Mouse (Mus musculus) adrenal gland, postnatal 14 days (tissue): Measurements from ENCODE around the gene Herc4. TPM values are rescaled to one million over a fixed set of nuclear protein-coding genes. Genes with fewer than 3 reads are reported as not detected.
A peak's percentile ranks its signal among the peaks of the same experiment; 100 is the strongest.

Experiments
- DNase-seq: peaks from one replicate; pipeline ENCODE4 v3.0.0; 2021; ENCODE audit warnings: mixed read lengths
- total RNA-seq: library from RNA; stranded (reverse); gene quantifications from 2 replicates; pipeline ENCODE4 v1.2.3, GENCODE M21; 2021

The Herc4 gene
- total RNA-seq, 1 experiment from 2014 or later, result 129 TPM

DNA sequence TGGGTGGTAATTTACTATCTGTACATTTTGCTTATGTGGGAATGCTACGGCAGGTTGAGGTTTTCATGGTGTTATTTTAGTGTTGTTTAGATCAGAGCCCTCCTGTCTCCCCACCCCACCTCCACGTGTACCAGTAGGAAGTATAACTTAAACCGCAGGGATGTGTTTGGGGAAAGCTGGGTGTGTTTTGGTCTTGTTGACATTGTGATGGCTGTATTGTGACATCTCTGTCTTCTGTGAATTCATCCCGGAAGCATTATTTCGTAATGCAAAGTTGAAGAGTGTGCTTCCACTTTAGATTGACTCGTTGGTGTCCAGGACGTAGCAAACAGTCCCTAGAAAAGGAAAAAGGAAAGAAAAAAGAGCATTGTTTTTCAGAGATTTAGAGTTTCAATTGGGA lies 3.8 kb downstream of the Herc4 start:
- DNase-seq, result no peak

- no peak for DNase-seq
Measured at GRCm38 (mm10) chr10:63248421-63248820, 4.8 kb downstream of the Herc4 start.

DNA sequence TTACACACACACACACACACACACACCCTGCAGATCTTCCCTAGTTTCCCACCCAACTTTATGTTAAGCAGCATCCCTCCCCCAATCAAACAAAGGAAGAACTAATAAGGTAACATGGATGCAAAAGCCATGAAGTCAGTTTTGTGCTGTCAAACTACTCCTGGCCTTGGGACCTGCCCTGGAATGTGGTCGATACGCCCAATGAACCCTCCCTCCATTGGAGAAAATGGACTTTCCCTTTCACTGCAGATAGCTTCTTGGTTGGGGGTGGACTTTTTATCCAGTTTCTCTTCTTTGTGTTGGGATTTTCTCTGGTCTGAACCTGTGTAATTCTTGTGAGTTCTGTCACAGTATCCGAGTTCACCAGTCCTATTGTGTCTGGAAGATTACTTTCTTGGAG lies 15.1 kb downstream of the Herc4 start:
- no peak for DNase-seq

- no peak for DNase-seq
Measured at GRCm38 (mm10) chr10:63259340-63259739, 15.7 kb downstream of the Herc4 start.

- peak; percentile 42 for DNase-seq
Measured at GRCm38 (mm10) chr10:63267941-63268340, 24.3 kb downstream of the Herc4 start.

DNA sequence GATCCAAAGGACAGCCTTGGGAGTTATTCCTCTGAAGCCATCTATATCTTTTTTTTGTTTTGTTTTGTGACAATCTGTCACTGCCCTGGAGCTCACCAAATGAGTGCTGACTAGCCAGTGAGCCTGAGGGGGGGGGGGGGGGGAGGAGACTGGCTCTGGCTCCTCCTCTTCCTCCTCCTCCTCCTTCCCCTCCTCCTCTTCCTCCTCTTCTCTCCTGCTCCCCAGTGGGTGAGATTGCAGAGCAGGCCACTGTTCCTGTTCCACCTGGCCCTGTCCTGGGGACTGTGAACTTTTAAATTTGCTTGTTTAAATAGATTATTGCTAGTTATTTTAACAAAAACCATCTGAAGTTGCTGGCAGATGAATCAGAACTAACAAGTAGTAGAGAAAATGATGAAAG lies 28.8 kb downstream of the Herc4 start:
- DNase-seq, result no peak

GRCm38 (mm10) chr10:63272868-63273267 lies 29.3 kb downstream of the Herc4 start:
- no peak for DNase-seq

GRCm38 (mm10) chr10:63277010-63277409 lies 33.4 kb downstream of the Herc4 start:
- DNase-seq, result no peak

DNA sequence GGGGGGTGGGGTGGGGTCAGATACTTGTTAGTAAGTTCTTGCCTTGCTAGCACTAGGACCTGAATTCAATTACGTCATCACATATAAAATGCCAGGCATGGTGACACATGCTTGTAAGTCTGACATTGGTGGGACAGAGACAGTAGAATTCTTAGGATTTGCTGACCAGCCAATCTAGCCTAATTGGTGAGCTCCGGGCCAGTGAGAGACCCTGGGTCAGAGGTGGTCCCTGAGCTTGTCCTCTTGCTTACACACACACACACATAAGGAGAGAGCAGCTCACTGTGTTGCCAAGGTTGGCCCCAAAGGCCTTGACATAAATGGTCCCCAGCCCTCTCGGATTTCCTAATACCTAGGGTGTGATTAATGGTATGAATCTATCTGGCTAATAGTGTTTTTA lies 36.2 kb downstream of the Herc4 start:
- DNase-seq, result peak; percentile 29

DNA sequence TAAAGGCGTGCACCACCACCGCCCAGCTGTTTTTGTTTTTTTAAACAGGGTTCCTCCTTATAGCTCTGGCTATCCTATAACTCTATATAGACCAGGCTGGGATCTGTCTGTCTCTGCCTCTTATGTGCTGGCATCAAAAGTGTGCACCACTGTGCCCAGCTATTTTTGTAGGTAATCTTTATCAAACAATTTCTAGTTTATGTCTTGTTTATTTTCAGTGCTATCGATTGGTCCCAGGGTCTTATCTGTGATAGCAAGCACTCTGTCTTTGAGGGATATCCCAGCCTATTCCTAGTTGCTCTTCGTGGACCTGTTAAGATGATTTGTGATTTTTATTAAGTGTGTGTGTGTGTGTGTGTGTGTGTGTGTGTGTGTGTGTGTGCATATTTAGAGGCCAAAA lies 38.8 kb downstream of the Herc4 start:
- DNase-seq, result no peak

DNA sequence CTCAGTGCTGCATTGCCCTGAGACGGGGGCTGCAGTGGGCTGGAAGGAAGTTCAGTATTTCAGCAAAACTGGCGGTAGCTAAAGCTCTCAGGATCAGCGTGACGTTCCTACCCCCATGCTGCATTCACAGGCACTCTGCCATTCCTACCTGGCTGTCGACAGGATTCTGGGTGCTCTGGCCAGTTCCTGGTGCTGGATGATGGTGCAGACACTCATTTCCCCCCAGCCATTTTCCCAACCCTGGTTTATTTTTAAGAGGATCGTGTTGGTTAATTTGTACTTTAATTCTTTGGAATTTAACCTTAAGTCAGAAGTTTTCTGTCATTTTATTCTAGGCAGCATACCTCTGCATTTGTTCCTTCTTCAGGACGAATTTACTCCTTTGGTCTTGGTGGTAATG lies 39.2 kb downstream of the Herc4 start:
- DNase-seq, result no peak

DNA sequence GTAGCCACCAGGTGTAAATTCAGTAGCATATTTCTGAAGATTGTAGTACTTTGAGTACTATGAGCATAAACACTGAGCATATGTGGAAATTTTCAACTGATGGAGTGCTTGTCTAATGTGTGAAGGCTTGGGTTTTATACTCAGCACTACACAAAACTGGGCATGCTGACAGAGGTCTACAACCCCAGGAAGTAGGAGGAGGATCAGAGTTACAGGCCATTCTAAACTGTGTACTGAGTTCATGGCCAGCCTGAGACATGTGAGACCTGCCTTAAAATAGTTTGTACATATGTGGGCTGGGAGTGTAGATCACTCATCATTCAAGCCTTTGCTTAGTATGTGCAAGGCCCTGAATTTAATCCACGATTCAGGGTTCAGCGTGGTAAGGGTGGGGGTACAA lies 58.7 kb downstream of the Herc4 start:
- DNase-seq, result no peak

DNA sequence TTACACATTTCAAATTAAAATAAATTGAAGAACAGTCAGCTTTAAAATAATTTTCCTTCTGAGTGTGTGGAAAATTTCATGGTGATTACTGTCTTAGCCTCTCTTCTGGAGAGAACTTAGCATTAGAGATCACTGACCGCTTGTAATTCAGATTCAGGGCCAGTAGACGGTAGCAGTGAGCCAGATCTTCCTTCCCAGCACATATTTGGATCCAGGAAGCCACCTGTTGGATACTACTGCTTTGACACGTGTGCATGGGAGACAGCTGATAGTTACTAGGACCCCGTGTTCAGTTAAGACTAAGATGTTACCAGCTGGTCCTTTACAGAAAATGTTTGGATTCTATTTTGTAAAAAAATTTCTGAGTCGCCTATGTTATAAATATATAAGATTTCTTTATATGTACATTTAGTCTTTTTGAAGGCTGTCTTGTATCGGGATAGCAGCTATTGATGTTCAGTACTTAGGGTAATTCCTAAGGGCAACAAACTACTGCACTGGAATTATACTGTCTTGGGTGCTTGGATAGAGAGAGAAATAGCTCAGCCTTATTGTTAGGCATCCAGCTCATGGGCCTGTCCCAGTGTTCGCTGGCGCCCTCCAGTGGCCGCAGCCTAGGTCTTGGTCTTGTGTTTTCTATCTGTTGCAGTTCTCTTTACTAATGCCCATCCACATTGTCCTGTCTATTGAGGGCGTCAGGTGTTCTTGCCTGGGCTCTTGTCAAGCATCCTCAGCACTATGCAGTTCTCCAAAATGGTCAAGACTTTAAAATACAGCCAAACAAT lies 65.2 kb downstream of the Herc4 start:
- peak; percentile 92 for DNase-seq

DNA sequence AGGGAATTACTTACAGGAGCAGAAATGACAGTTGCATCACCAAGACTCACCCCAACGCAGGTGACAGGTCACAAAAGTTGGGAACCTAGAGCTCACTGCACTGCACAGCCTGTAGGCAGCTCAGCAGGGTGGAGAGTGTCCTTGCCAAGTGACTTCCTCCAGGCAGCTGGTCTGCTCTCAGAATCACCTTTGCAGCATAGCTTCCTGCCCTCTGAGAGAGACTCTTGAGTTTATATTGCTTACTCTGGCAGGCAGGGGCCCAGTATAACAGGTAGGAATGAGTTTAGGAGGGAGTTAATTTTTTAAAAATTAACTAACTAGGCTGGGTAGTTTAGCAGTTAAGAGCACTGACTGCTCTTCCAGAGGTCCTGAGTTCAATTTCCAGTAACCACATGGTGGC lies 70.1 kb downstream of the Herc4 start:
- DNase-seq, result no peak

- DNase-seq, result no peak
Measured at GRCm38 (mm10) chr10:63327091-63327490, 83.5 kb downstream of the Herc4 start.

DNA sequence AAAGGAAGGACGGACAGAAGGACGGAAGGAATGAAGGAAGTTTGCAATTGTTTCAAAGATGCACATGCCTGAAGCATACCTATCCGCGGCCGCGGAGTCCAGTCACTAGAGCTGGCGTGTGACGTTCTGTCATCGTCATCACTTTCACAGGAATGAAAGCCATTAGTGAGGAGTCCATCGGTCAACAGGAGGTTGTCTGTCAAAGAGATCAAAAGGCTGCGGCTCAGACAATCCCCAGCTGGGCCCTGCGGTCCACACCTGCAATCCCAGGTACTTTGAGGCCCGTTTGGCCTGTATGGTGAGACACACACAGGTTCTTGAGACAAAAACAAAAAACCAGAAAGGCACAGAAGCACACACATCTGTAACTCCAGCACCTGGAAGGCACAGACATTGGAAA lies 93.3 kb downstream of the Herc4 start:
- no peak for DNase-seq

- DNase-seq, result no peak
Measured at GRCm38 (mm10) chr10:63337326-63337725, 93.7 kb downstream of the Herc4 start.

DNA sequence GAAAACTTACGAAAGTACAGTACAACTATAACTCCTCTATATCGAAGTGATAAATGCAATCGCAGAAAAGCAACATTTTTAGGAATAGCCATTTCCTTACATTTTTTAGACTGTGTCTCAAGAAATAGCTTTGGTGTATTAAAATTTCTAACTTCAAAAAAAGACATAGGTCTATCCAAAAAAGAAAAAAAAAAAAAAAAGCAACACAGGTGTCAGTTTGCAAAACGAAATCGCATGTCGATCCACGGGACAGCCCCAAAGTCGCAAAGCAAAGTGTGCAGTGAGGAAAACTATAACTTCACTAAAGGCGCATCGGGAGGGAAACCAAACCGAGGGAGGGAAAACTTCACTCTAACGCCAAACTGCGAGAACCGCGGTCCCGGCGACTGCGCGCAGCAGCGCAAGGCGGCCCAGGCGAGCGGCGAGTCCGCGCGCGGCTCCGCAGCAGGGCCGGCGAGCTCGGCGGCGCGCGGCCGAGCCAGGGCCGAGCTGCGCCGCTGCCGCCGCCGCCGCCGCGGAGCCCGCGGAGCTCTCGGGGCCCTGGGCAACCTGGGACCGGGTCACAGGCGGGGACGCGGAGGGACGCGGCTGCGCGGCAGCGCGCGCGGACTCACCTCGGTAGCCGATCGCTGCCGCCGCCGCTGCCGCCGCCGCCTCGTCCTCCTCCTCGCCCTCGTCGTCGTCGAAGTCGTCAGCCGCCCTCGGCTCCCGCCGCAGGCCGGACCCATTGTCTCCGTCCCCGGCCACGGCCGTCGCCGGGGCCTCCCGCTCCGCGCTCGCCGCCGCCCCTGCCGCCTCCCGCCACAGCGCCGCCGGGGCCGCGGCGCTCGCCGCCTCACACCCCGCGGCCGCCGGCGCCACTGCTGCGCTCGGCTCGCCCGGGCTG lies 94.6 kb downstream of the Herc4 start:
- peak; percentile 88 for DNase-seq

DNA sequence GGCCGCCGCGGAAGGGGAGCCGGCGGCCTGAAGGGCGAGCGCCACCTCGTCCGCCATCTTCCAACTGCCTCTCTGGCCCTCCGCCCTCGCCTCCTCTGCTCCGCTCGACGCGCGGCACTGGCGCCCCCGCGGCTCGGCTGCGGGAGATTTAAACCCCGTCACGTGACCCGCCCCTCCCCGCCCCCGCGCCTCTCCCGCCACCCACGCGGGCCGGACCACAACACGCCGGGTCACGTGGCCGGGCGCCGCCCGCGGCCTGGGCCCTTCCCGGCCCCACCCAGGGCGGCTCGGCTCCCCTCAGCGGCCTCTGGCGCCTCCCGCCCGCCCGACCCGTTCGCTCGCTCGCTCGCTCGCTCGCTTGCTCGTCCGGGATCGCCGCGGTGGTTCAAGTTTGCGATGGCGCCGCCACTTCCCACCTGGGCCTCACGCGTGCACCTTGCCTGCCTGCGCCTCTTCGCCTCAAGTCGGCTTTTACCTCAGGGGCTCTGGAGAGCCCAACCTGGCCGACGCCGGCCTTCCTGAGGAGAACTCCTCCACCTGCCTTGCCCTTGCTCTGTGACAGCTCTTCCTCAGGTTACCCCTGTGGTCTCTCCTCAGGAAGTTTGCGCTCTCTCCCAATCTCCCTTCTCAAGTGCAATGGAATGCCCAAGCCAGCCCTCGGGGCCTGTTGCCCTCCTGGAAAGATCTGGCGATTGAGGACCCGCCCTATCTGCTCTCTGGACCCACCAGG lies 95.5 kb downstream of the Herc4 start:
- peak; percentile 95 for DNase-seq

DNA sequence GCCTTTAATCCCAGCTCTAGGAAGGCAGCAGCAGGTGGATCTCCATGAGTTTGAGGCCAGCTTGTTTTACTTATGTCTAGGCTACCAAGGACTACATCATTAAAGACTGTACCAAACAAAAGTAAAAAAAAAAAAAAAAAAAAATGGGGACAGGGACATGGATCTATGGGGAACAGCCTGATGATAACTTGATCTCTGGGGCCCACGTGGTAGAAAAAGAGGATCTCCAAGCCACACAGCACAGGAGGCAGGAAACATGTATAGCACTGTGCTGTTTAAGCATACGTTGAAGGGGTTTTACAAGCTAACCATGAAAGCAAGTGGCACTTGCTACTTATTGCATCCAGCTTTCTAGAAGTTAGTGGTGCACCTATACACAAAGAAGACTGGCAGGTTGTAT lies 97.7 kb downstream of the Herc4 start:
- no peak for DNase-seq

GRCm38 (mm10) chr10:63344751-63345150 lies 101.1 kb downstream of the Herc4 start:
- DNase-seq, result no peak

- no peak for DNase-seq
Measured at GRCm38 (mm10) chr10:63348291-63348690, 104.7 kb downstream of the Herc4 start.

DNA sequence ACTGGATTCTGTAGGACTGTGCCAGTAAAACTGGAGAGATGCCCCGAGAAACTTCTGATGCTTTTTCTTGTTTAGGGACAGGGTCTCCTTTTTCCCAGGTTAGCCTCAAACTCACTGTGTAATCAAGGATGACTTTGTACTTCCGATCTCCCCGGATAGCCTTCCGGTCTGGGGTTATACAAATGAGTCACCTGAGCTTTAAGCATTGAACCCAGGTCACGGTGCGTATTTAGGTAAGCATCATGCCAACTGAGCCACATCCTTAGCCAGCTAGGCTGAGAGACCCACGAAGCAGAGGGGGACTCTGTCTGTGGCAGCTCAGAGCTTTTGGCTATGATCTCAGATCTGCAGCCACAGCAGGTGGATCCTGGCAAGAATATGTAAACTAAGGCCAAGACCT lies 107.1 kb downstream of the Herc4 start:
- no peak for DNase-seq
